In the genomic region with DNA sequence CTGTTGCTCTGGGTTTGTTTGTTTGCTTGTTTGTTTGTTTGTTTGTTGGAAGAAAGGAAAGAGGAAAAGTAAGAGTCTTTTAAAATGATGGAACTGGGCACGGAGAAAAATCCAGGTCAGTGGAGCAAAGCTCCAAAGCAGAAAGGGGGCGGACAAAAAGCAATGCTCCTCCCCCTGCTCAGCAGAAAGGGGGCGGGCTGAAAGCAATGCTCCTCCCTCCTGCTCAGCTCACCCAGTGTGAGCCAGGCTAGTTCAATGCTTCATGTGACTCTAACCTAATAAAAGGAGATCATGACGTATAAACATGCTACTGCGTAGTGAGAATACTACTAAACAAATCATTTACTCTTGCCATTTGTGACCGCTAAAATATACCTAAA, we compare ENCODE assay signal across 9 mouse cellular contexts. TPM values are rescaled to one million over a fixed set of nuclear protein-coding genes. Genes with fewer than 3 reads are reported as not detected.
DNase-seq lines count a peak whose midpoint lies in the region; ATAC-seq and TF ChIP-seq lines count a peak whose summit lies in the region.
"Had no signal": no experiment of that assay in that cellular context is flagged by ENCODE, and none has a peak within 500 bp of the region (broad histone marks: within the 10 kb centered on the region; RNA-seq: fewer than 3 reads in every experiment).

No protein-coding gene starts in this region.

- intact Hi-C loops in gastrocnemius, postnatal 14 days (cut with DNase I; ENCODE audit: low total_unique reads): no loop called here

- peak overlapping the region; percentile 30; the same call in 1 of the 2 replicates for H3K4me2 ChIP-seq in forebrain, embryonic 14.5 days (ENCODE audit: low read length)
- H3K4me2 ChIP-seq in limb, embryonic 12.5 days: peak overlapping the region; percentile 39; the same call in 1 of the 2 replicates
- H3K4me2 ChIP-seq in stomach, embryonic 15.5 days: peak overlapping the region; percentile 27

- no peak overlapping the region for H3K9ac ChIP-seq in forebrain, embryonic 14.5 days (ENCODE audit: low read length)
- no peak overlapping the region for H3K9ac ChIP-seq in limb, embryonic 12.5 days (replicated peaks)
- no peak overlapping the region for H3K9ac ChIP-seq in stomach, embryonic 15.5 days

- peak; percentile 65; the same call in 1 of the 2 replicates for ATAC-seq in forebrain, embryonic 14.5 days
- no peak for ATAC-seq in limb, embryonic 12.5 days (ENCODE audit: insufficient number of reproducible peaks, insufficient read depth, low FRiP score, low TSS enrichment, low read depth)
- peak; percentile 43; the same call in 1 of the 2 replicates for ATAC-seq in stomach, embryonic 15.5 days (ENCODE audit: insufficient read depth, low FRiP score, low read depth)
- ATAC-seq: activated CD4-positive, CD25-positive, alpha-beta regulatory T cell, adult 4 months had no signal

- H3K4me1 ChIP-seq in lung, adult 2 months (ENCODE audit: control insufficient read depth, insufficient read depth, low read length): peaks cover 5% of the 10 kb centered on the region
- H3K4me1 ChIP-seq in forebrain, embryonic 14.5 days (ENCODE audit: control insufficient read depth, insufficient read depth, low read length): peaks cover 4% of the 10 kb centered on the region; the same call in 1 of the 2 replicates
- peaks cover 8% of the 10 kb centered on the region; the same call in 1 of the 2 replicates for H3K4me1 ChIP-seq in limb, embryonic 12.5 days (replicated peaks)
- 0 out of 2 replicates have a peak, but pooled peaks cover 5% of the 10 kb centered on the region for H3K4me1 ChIP-seq in stomach, embryonic 15.5 days

- TF ChIP-seq POLR2A in lung, adult 2 months (IDR thresholded peaks at IDR 0.05; ENCODE audit: borderline replicate concordance, extremely low read depth, low read depth, low read length): no peak

- no peaks in the 10 kb centered on the region for H3K9me3 ChIP-seq in forebrain, embryonic 14.5 days (replicated peaks; ENCODE audit: control insufficient read depth, low read length)
- no peaks in the 10 kb centered on the region for H3K9me3 ChIP-seq in limb, embryonic 12.5 days
- H3K9me3 ChIP-seq in stomach, embryonic 15.5 days: no peaks in the 10 kb centered on the region

- H3K36me3 ChIP-seq in forebrain, embryonic 14.5 days (ENCODE audit: control insufficient read depth, insufficient read depth, low read length): no peaks in the 10 kb centered on the region
- H3K36me3 ChIP-seq in limb, embryonic 12.5 days: no peaks in the 10 kb centered on the region
- H3K36me3 ChIP-seq in stomach, embryonic 15.5 days: no peaks in the 10 kb centered on the region

- H3K27ac ChIP-seq in forebrain, embryonic 14.5 days (ENCODE audit: low read depth, low read length): no peak overlapping the region
- H3K27ac ChIP-seq in limb, embryonic 12.5 days: no peak overlapping the region
- no peak overlapping the region for H3K27ac ChIP-seq in stomach, embryonic 15.5 days

- TF ChIP-seq CTCF in lung, adult 2 months (IDR thresholded peaks at IDR 0.05; ENCODE audit: insufficient read depth, low read length): no peak

- H3K27me3 ChIP-seq in forebrain, embryonic 14.5 days (replicated peaks; ENCODE audit: control insufficient read depth, insufficient read depth, low read length): no peaks in the 10 kb centered on the region
- H3K27me3 ChIP-seq in limb, embryonic 12.5 days: no peaks in the 10 kb centered on the region
- H3K27me3 ChIP-seq in stomach, embryonic 15.5 days (replicated peaks): no peaks in the 10 kb centered on the region

- 50% methylated on average over 6 of the region's 6 CpGs for WGBS in lung, adult 2 months
- 49% methylated on average over 5 of the region's 6 CpGs for WGBS in forebrain, embryonic 14.5 days
- 41% methylated on average over 6 of the region's 6 CpGs for WGBS in limb, embryonic 12.5 days
- WGBS in stomach, embryonic 15.5 days: 35% methylated on average over 6 of the region's 6 CpGs

- no peak overlapping the region for H3K4me3 ChIP-seq in lung, adult 2 months (replicated peaks; ENCODE audit: extremely low read depth, low read depth, low read length)
- no peak overlapping the region for H3K4me3 ChIP-seq in forebrain, embryonic 14.5 days (ENCODE audit: low read depth, low read length)
- H3K4me3 ChIP-seq in limb, embryonic 12.5 days (replicated peaks): no peak overlapping the region
- no peak overlapping the region; the same call in 1 of the 2 replicates for H3K4me3 ChIP-seq in stomach, embryonic 15.5 days (replicated peaks)

- peak; percentile 27 for DNase-seq in lung, postnatal 10 days
- no peak for DNase-seq in lung, adult 2 months
- peak; percentile 31 for DNase-seq in forebrain, embryonic 14.5 days (ENCODE audit: low spot score)
- no peak for DNase-seq in gastrocnemius, postnatal 14 days
- no peak for DNase-seq in thymus, postnatal 4 days
- DNase-seq in layer of hippocampus, postnatal 36 days: no peak

RNA-seq across cellular contexts. Expression of a gene that starts 36.1 kb away (rescaled TPM):
- polyA plus RNA-seq in lung, adult 2 months (2012; rRNA removed): 5.9 and 6.7 TPM in 2 replicates
- 3.6 and 5.0 TPM in 2 replicates for polyA plus RNA-seq in forebrain, embryonic 14.5 days (2014; fragmentation: Nextera tagmentation; extraction: Ambion mirVana)
- 0.91 and 0.98 TPM in 2 replicates for polyA plus RNA-seq in limb, embryonic 12.5 days (2016; fragmentation: Nextera tagmentation; extraction: Ambion mirVana)
- 2.6 and 3.1 TPM in 2 replicates for polyA plus RNA-seq in stomach, embryonic 15.5 days (2015; fragmentation: Nextera tagmentation; extraction: Ambion mirVana)
- under 1 TPM in 1 of 2 experiments, not detected in 1; 0.11 TPM for total RNA-seq in gastrocnemius, postnatal 14 days (2021)
- 10 to 100 TPM; 29.6 to 33.0 TPM for total RNA-seq in layer of hippocampus, postnatal 36 days (2021)

RNA-seq across cellular contexts. Expression of a gene that starts 42.7 kb away (rescaled TPM):
- polyA plus RNA-seq in lung, adult 2 months (2012; rRNA removed): 39.7 and 66.8 TPM in 2 replicates
- polyA plus RNA-seq in forebrain, embryonic 14.5 days (2014; fragmentation: Nextera tagmentation; extraction: Ambion mirVana): 9.6 and 16.2 TPM in 2 replicates
- polyA plus RNA-seq in limb, embryonic 12.5 days (2016; fragmentation: Nextera tagmentation; extraction: Ambion mirVana): 12.7 and 13.7 TPM in 2 replicates
- polyA plus RNA-seq in stomach, embryonic 15.5 days (2015; fragmentation: Nextera tagmentation; extraction: Ambion mirVana): 8.2 and 9.4 TPM in 2 replicates
- total RNA-seq in gastrocnemius, postnatal 14 days (2021): 10 to 100 TPM; 36.0 to 37.4 TPM
- total RNA-seq in layer of hippocampus, postnatal 36 days (2021): 100 to 1,000 TPM; 103 to 113 TPM

Comparison
In these comparisons a context has a peak if more than half of its experiments do, and no peak if none do; other contexts are left out.
1. DNase-seq: peak in lung, postnatal 10 days (single experiment) and forebrain, embryonic 14.5 days (single experiment); none in lung, adult 2 months (single experiment), gastrocnemius, postnatal 14 days (single experiment), thymus, postnatal 4 days (single experiment) and layer of hippocampus, postnatal 36 days (0 of 2).
2. Peak in every context shown above with its lines, with median percentiles within 50 percentile points of each other: H3K4me2 ChIP-seq.